ENCODE assay signal across 20 mouse cellular contexts in genomic region chr2:119196316-119197108, GRCm38 (mm10). TPM values are rescaled to one million over a fixed set of nuclear protein-coding genes. Genes with fewer than 3 reads are reported as not detected.
A peak's percentile ranks its signal among the peaks of the same experiment; 100 is the strongest.
DNase-seq lines count a peak whose midpoint lies in the region; ATAC-seq and TF ChIP-seq lines count a peak whose summit lies in the region.
"Had no signal": no experiment of that assay in that cellular context is flagged by ENCODE, and none has a peak within 500 bp of the region (broad histone marks: within the 10 kb centered on the region; RNA-seq: fewer than 3 reads in every experiment).

No protein-coding gene starts in this region.

- peak overlapping the region; percentile 33; the same call in 1 of the 2 replicates for H3K9ac ChIP-seq in heart, embryonic 13.5 days
- no peak overlapping the region for H3K9ac ChIP-seq in intestine, postnatal 0 days (ENCODE audit: low read depth, low read length)
- H3K9ac ChIP-seq in forebrain, postnatal 0 days = no peak overlapping the region
- H3K9ac ChIP-seq: lung, embryonic 15.5 days had no signal

- no peak for ATAC-seq in heart, embryonic 13.5 days (ENCODE audit: extremely low read depth, insufficient number of reproducible peaks, low FRiP score, low TSS enrichment)
- peak; percentile 45 for ATAC-seq in common myeloid progenitor, adult 5-6 weeks (replicated peaks; ENCODE audit: low read depth, poor library complexity, severe bottlenecking)
- no peak for ATAC-seq in intestine, postnatal 0 days
- no peak for ATAC-seq in forebrain, postnatal 0 days
- ATAC-seq: CD4-positive, CD25-positive, alpha-beta regulatory T cell, adult 4 months; Patski had no signal

- no peaks in the 10 kb centered on the region for H3K36me3 ChIP-seq in heart, embryonic 13.5 days
- H3K36me3 ChIP-seq in intestine, postnatal 0 days (ENCODE audit: control insufficient read depth, insufficient read depth) = no peaks in the 10 kb centered on the region
- no peaks in the 10 kb centered on the region for H3K36me3 ChIP-seq in forebrain, postnatal 0 days (ENCODE audit: insufficient read depth)
- H3K36me3 ChIP-seq: lung, embryonic 15.5 days; midbrain, embryonic 10.5 days had no signal

- no peaks in the 10 kb centered on the region for H3K9me3 ChIP-seq in heart, embryonic 13.5 days
- H3K9me3 ChIP-seq in intestine, postnatal 0 days (ENCODE audit: control insufficient read depth) = no peaks in the 10 kb centered on the region
- H3K9me3 ChIP-seq in forebrain, postnatal 0 days (ENCODE audit: low read length) = no peaks in the 10 kb centered on the region
- H3K9me3 ChIP-seq: lung, embryonic 15.5 days; midbrain, embryonic 10.5 days had no signal

- H3K4me2 ChIP-seq in heart, embryonic 13.5 days = no peak overlapping the region
- H3K4me2 ChIP-seq in intestine, postnatal 0 days (replicated peaks; ENCODE audit: low read depth) = no peak overlapping the region
- no peak overlapping the region for H3K4me2 ChIP-seq in forebrain, postnatal 0 days (ENCODE audit: low read depth)
- H3K4me2 ChIP-seq: lung, embryonic 15.5 days had no signal

- WGBS in heart, embryonic 13.5 days = 45% methylated on average over 4 of the region's 4 CpGs
- 59% methylated on average over 4 of the region's 4 CpGs for WGBS in intestine, postnatal 0 days
- 31% methylated on average over 4 of the region's 4 CpGs for WGBS in forebrain, postnatal 0 days

- peaks cover 11% of the 10 kb centered on the region; the same call in 1 of the 2 replicates for H3K4me1 ChIP-seq in heart, embryonic 13.5 days
- H3K4me1 ChIP-seq in intestine, postnatal 0 days (replicated peaks; ENCODE audit: control insufficient read depth, insufficient read depth, low read length) = no peaks in the 10 kb centered on the region
- H3K4me1 ChIP-seq in forebrain, postnatal 0 days (ENCODE audit: insufficient read depth) = no peaks in the 10 kb centered on the region
- H3K4me1 ChIP-seq: lung, embryonic 15.5 days had no signal

- DNase-seq in heart, adult 8-10 months (ENCODE audit: low spot score) = no peak
- peak; percentile 14 for DNase-seq in CD4-positive helper T cell, adult 2 months (ENCODE audit: low read depth, low spot score)
- peak; percentile 61 for DNase-seq in forelimb bud, embryonic 11.5 days (ENCODE audit: low read depth, low spot score)
- no peak for DNase-seq in forebrain, postnatal 0 days
- DNase-seq in left cerebral cortex, adult 8-10 months (ENCODE audit: low spot score in 2 of 2) = no peak
- DNase-seq: cerebellum, postnatal 25 days; heart, adult 11 months; heart, postnatal 14 days; liver; right cerebral cortex, postnatal 14 days; thymus, adult 18-20 months had no signal

- no peak overlapping the region for H3K4me3 ChIP-seq in heart, embryonic 13.5 days
- H3K4me3 ChIP-seq in intestine, postnatal 0 days (ENCODE audit: low read depth, low read length) = no peak overlapping the region
- no peak overlapping the region for H3K4me3 ChIP-seq in forebrain, postnatal 0 days (ENCODE audit: low read depth, low read length)
- H3K4me3 ChIP-seq: lung, embryonic 15.5 days; midbrain, embryonic 10.5 days had no signal

- no peak for TF ChIP-seq CTCF in intestine, postnatal 0 days (IDR thresholded peaks at IDR 0.05; ENCODE audit: low read depth)
- no peak for TF ChIP-seq CTCF in forebrain, postnatal 0 days (IDR thresholded peaks at IDR 0.05; ENCODE audit: low read depth)

- no peak overlapping the region for H3K27ac ChIP-seq in heart, embryonic 13.5 days (replicated peaks)
- no peak overlapping the region for H3K27ac ChIP-seq in intestine, postnatal 0 days (ENCODE audit: low read depth, low read length)
- no peak overlapping the region for H3K27ac ChIP-seq in forebrain, postnatal 0 days (ENCODE audit: low read depth, low read length)
- H3K27ac ChIP-seq: lung, embryonic 15.5 days; midbrain, embryonic 10.5 days had no signal

- H3K27me3 ChIP-seq in heart, embryonic 13.5 days (replicated peaks) = no peaks in the 10 kb centered on the region
- H3K27me3 ChIP-seq in intestine, postnatal 0 days (replicated peaks; ENCODE audit: control insufficient read depth, insufficient read depth, low read length) = no peaks in the 10 kb centered on the region
- H3K27me3 ChIP-seq in forebrain, postnatal 0 days (ENCODE audit: insufficient read depth, low read length) = no peaks in the 10 kb centered on the region
- H3K27me3 ChIP-seq: lung, embryonic 15.5 days; Patski had no signal

RNA-seq across cellular contexts. Expression of gene Zfyve19, which starts 11.9 kb away (rescaled TPM):
- polyA plus RNA-seq in heart, embryonic 13.5 days (2015; fragmentation: Nextera tagmentation; extraction: Ambion mirVana) = 29.5 and 35.0 TPM in 2 replicates
- total RNA-seq in heart, adult 8-10 months (2022) = 10 to 100 TPM in 2 of 4 experiments, 1 to 10 TPM in 2; 7.8 to 14.3 (median 10.0) TPM
- total RNA-seq in common myeloid progenitor, adult 5-6 weeks (2017) = 51.6 and 59.1 TPM in 2 replicates
- 36.3 and 38.7 TPM in 2 replicates for polyA plus RNA-seq in intestine, postnatal 0 days (2015; fragmentation: Nextera tagmentation; extraction: Ambion mirVana)
- 37.4 and 38.6 TPM in 2 replicates for total RNA-seq in forebrain, postnatal 0 days (2014; rRNA removed)
- 58.3 and 62.5 TPM in 2 replicates for polyA plus RNA-seq in forebrain, postnatal 0 days (2015; fragmentation: Nextera tagmentation; extraction: Ambion mirVana)
- total RNA-seq in left cerebral cortex, adult 8-10 months (2022) = 10 to 100 TPM; 29.3 to 44.8 (median 35.4) TPM

RNA-seq across cellular contexts. Expression of gene Dnajc17, which starts 12.1 kb away (rescaled TPM):
- 11.3 and 11.9 TPM in 2 replicates for polyA plus RNA-seq in heart, embryonic 13.5 days (2015; fragmentation: Nextera tagmentation; extraction: Ambion mirVana)
- total RNA-seq in heart, adult 8-10 months (2022) = 10 to 100 TPM in 1 of 4 experiments, 1 to 10 TPM in 3; 7.6 to 11.2 (median 9.0) TPM
- total RNA-seq in common myeloid progenitor, adult 5-6 weeks (2017) = 41.5 and 46.6 TPM in 2 replicates
- 8.8 and 9.4 TPM in 2 replicates for polyA plus RNA-seq in intestine, postnatal 0 days (2015; fragmentation: Nextera tagmentation; extraction: Ambion mirVana)
- total RNA-seq in forebrain, postnatal 0 days (2014; rRNA removed) = 30.6 and 41.9 TPM in 2 replicates
- 25.2 and 27.0 TPM in 2 replicates for polyA plus RNA-seq in forebrain, postnatal 0 days (2015; fragmentation: Nextera tagmentation; extraction: Ambion mirVana)
- 10 to 100 TPM; 15.9 to 21.6 (median 19.1) TPM for total RNA-seq in left cerebral cortex, adult 8-10 months (2022)

RNA-seq across cellular contexts. Expression of gene Gm14137, which starts 22.2 kb away (rescaled TPM):
- 0.37 and 0.44 TPM in 2 replicates for polyA plus RNA-seq in heart, embryonic 13.5 days (2015; fragmentation: Nextera tagmentation; extraction: Ambion mirVana)
- not detected for total RNA-seq in heart, adult 8-10 months (2022)
- total RNA-seq in common myeloid progenitor, adult 5-6 weeks (2017) = not detected in 2 replicates
- 0.08 and 0.18 TPM in 2 replicates for polyA plus RNA-seq in intestine, postnatal 0 days (2015; fragmentation: Nextera tagmentation; extraction: Ambion mirVana)
- 0.08 TPM in 1 of 2 replicates, not detected in the other for total RNA-seq in forebrain, postnatal 0 days (2014; rRNA removed)
- 0.09 and 0.28 TPM in 2 replicates for polyA plus RNA-seq in forebrain, postnatal 0 days (2015; fragmentation: Nextera tagmentation; extraction: Ambion mirVana)
- total RNA-seq in left cerebral cortex, adult 8-10 months (2022) = under 1 TPM in 1 of 4 experiments, not detected in 3; 0.16 TPM
- total RNA-seq: heart, postnatal 14 days; layer of hippocampus, postnatal 25 days had no signal

RNA-seq across cellular contexts. Expression of gene Gchfr, which starts 28.9 kb away (rescaled TPM):
- 5.3 and 7.9 TPM in 2 replicates for polyA plus RNA-seq in heart, embryonic 13.5 days (2015; fragmentation: Nextera tagmentation; extraction: Ambion mirVana)
- 10 to 100 TPM; 10.9 to 12.5 (median 11.4) TPM for total RNA-seq in heart, adult 8-10 months (2022)
- not detected in 2 replicates for total RNA-seq in common myeloid progenitor, adult 5-6 weeks (2017)
- 124 and 136 TPM in 2 replicates for polyA plus RNA-seq in intestine, postnatal 0 days (2015; fragmentation: Nextera tagmentation; extraction: Ambion mirVana)
- 0.38 TPM in 1 of 2 replicates, not detected in the other for total RNA-seq in forebrain, postnatal 0 days (2014; rRNA removed)
- 1.5 and 1.9 TPM in 2 replicates for polyA plus RNA-seq in forebrain, postnatal 0 days (2015; fragmentation: Nextera tagmentation; extraction: Ambion mirVana)
- not detected for total RNA-seq in left cerebral cortex, adult 8-10 months (2022)
- total RNA-seq: layer of hippocampus, postnatal 25 days had no signal
- polyA plus RNA-seq: CD4-positive, CD25-positive, alpha-beta regulatory T cell, adult 4 months had no signal

RNA-seq across cellular contexts. Expression of gene Ppp1r14d, which starts 33.2 kb away (rescaled TPM):
- polyA plus RNA-seq in heart, embryonic 13.5 days (2015; fragmentation: Nextera tagmentation; extraction: Ambion mirVana) = not detected in 2 replicates
- total RNA-seq in heart, adult 8-10 months (2022) = not detected
- not detected in 2 replicates for total RNA-seq in common myeloid progenitor, adult 5-6 weeks (2017)
- polyA plus RNA-seq in intestine, postnatal 0 days (2015; fragmentation: Nextera tagmentation; extraction: Ambion mirVana) = 78.7 and 84.7 TPM in 2 replicates
- not detected in 2 replicates for total RNA-seq in forebrain, postnatal 0 days (2014; rRNA removed)
- not detected in 2 replicates for polyA plus RNA-seq in forebrain, postnatal 0 days (2015; fragmentation: Nextera tagmentation; extraction: Ambion mirVana)
- not detected for total RNA-seq in left cerebral cortex, adult 8-10 months (2022)
- total RNA-seq: adrenal gland, adult 18-20 months; heart, postnatal 14 days; layer of hippocampus, postnatal 25 days had no signal
- polyA plus RNA-seq: CD4-positive, CD25-positive, alpha-beta regulatory T cell, adult 4 months; midbrain, embryonic 10.5 days; Patski had no signal

Comparison
In these comparisons a context has a peak if more than half of its experiments do, and no peak if none do; other contexts are left out.
1. DNase-seq: peak in CD4-positive helper T cell, adult 2 months (single experiment) and forelimb bud, embryonic 11.5 days (single experiment); none in heart, adult 8-10 months (single experiment), forebrain, postnatal 0 days (single experiment) and left cerebral cortex, adult 8-10 months (0 of 2).